Mouse (Mus musculus): Measurements from ENCODE around the gene Tas2r137. TPM values are rescaled to one million over a fixed set of nuclear protein-coding genes. Genes with fewer than 3 reads are reported as not detected.

Gene Tas2r137
- total RNA-seq (2021): not detected in 2 replicates
- long read RNA-seq, experiment 1: 0 reads
- long read RNA-seq, experiment 2: 0 reads

DNA sequence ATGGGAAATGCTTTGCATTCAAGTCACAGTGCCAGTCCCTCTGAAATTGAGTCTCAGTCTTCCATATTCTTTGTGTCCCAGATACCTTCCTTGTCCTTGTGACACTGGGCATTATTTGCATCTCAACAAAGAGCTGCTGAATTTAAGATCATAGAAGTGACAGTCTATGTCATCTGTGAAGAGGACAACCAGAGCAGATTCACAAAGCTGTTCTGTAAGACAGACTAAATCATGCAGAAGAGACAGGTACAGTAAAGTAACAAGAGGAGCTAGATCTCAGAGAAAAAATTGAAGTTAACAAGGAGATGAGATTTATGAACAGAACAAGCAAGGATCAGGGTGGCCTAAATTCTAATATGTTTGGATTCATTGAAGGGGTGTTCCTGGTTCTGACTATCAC lies at the start of gene Tas2r137:
TSS of gene Tas2r137 (plus strand) at position 301 of the 400 bp plus-strand sequence.
- no peak for DNase-seq

DNA sequence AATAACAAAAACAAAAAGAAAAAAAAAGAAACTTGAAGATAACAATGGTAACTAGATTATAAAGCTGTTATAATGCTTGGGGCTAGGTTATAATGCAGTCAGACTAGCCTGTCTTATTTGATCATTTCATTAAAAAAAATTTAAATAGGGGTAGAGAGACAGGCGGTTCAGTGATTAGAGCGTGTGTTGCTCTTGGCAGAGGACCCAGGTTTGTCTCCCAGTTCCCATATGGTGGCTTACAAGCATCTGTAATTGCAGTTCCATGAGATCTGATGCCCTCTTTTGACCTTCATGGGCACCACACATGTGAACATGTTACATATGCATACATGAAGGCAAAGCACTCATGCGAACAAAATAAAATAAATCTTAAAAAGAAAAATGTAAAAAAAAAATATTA lies 49.8 kb upstream of the Tas2r137 start:
- no peak for DNase-seq

DNA sequence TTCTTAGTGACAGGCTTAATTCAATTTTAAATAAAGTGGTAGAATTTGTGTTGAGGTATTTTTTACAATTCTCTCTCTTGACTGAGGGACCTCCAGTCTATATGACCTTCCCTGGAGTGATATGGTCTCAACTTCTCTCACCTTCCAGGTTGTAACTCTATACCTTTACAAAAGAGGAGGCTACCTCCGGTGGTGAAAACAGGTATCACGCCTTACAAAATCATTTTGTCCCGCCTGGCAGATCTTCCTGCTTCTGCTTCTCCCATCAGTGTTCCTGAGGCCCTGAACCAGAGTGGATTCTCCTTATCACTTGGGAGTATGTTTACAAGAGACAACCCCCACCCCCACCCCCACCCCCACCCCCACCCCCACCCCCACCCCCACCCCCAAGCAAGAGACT lies 49.3 kb upstream of the Tas2r137 start:
- DNase-seq: no peak

DNA sequence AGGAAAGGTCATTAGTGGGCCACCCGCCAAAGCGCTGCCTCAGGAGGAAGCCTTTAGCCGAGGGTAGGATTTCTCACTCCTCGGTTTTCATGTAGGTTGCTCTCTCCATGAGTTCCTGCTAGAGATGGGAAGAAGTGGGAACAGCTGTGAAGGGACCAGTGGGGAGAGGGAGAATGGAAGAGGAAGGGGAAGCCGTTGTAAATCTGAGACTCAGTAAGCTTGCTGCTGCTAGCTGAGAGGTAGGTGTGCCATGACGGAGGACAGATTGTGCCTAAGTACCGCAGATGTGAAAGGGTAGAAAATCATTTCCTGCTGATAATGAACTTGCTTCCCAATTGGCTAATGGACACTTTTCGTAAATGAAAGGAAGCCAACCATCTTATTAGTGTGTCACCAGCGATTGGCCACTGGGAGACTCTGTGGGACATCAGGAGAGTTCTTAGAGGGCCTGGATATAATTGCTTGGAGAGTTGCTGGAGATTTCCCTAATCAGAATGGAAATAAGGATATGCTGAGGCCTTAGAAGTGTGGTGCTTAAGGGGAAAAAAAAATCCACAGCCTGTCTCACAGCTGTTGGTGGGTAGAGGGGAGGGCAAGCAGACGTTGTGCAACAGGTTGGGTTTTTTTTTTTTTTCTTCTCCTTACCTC lies 47.6 kb upstream of the Tas2r137 start:
- DNase-seq: no peak

DNA sequence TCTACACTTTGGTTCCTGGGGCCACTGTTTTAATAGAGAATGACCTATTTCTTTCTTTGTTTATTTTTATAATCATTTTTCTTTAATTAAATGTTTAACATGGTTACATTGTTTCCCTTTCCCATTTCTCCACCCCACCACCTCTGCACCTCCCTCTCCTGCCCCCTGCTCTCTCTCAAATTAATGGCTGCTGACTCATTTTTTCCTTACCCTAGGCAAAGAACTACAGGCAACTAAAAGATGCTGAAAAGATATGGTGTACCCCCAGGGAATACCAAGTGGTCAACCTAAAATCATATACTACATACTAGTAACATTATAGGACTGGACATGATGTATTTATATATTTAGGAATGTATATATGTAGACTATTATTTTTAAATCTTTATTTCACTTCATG lies 42.4 kb upstream of the Tas2r137 start:
- DNase-seq: no peak

DNA sequence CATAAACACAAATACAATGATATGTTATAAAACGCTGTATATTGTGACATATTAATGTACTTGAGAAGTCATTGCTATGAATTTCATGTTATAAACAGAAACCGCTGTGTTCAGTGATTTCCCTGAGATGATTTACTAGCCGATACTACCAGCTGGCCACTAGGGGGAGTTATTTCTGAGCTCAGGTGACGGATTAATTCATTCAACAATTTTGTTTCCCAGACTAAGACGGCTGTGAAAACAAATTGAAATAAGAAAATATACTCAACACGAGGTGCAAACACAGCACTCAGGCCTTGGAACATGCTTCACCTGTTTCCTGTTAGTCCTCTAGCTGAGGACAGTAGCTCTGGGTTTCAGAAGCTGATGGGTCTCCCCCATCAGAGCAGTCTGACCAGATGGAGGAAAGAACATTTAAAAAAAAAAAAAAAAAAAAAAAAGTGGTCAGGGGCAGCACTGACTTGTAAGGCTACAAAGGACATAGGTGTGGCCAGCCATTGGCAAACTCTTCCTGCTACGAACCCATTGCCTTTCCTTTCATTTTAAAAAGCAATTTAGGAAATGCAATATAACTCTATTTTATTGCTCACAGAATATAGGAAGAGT lies 36.5 kb upstream of the Tas2r137 start:
- peak; percentile 27 for DNase-seq

DNA sequence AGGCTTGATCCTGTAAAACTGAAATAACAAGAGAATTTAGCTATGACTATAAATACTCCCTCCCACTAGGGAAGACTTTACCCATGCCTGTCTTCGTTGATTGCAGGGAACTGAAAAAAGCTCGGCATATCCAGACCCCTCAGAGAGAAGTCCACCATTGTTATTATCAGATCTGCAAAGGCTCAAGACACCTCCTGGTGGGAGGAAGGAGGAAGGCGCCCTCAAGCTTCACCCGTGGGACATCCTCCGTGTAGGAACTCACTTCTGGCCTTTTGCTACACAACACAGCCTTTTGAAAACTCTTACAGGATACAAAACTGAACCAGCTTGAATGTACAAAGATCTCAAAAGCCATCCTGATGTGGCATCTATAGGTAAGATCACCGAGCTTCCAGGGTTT lies 25.3 kb upstream of the Tas2r137 start:
- DNase-seq: no peak

DNA sequence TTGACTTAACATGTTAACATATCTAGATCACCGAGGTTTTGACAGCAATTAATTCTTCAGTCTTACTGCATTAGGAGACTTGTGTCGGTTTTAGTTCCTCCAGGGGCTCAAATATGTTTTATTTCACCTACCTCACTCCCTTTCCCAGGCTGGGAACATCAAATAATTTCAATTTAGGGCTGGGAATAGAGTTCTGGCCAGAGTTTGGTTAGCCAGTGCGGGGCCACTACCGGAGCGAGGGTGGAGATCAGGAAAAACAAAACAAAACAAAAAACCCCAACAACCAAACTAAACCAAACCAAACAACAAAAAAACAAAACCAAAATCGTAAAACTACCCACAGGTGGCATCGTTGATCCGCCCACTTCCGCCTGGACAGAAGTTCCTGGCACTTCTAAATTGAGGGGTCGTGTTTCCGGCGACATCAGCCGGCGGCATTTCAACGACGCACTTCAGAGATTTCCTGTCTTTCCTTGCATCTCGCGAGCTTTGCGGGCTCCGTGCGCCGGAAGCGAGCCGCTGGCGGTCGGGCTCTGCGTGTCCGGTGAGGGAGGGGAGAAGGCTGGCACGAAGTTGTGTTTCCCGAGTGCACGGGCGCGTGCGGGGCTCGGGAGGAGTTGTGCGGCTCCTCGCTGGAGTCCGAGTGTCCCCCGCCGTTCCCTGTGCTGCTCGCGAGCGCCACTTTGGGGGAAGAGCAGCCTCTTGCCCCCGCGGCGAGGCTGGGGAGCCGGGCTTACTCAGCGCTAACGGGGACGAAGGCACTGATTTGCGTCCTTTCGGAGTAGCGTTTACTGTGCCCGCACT lies 19.9 kb upstream of the Tas2r137 start, which contains the start of gene Ssbp1:
TSS of gene Ssbp1 (plus strand) at position 437 of the 804 bp plus-strand sequence.
- DNase-seq: peak; percentile 95

DNA sequence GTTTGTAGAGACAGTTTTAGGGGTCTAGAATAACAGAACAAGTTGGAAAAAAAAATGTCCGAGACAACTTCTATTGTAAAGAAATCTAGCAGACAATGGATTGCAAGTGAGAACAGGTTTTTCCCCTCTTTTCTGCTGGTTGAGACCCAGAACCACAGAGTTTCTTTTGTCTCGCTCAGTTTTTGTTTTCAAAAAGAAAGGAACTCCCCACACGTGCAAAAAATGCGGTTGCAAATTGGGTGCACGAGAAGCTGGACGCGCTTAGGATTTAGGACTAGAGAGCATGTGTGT lies 19.4 kb upstream of the Tas2r137 start:
- DNase-seq: peak; percentile 6

DNA sequence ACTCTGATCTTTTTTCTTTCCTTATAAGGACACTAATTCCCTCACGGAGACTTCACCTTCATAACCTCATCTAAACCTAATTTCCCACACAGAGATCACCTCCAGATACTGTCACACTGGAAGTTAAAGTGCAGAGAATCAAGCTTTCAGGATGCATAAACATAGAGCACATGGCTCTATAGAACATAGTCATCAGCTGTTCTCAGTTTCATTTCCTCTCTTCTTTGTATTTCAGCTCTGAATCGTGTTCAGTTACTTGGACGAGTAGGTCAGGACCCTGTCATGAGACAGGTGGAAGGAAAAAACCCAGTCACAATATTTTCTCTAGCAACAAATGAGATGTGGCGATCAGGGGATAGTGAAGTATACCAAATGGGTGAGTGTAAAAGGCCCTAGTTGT lies 14.9 kb upstream of the Tas2r137 start:
- DNase-seq: no peak

DNA sequence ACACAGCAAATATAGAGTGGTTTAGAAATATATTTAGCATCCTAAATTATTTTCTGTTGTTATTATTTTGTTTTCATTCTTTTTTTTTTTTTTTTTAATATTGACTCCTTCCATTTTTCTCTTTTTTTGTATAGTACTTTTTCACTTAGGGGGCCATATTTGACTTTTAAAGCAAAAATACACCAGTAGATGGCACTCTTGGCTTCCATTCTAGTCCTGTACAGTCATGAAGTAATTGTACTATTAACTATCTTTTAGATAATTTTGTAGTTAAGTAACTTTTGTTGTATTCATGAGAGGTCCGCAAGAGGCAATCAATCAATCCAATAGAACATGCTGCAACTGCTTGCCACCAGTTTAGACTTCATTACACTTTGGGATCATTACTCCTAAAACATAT lies 11.3 kb upstream of the Tas2r137 start:
- no peak for DNase-seq

DNA sequence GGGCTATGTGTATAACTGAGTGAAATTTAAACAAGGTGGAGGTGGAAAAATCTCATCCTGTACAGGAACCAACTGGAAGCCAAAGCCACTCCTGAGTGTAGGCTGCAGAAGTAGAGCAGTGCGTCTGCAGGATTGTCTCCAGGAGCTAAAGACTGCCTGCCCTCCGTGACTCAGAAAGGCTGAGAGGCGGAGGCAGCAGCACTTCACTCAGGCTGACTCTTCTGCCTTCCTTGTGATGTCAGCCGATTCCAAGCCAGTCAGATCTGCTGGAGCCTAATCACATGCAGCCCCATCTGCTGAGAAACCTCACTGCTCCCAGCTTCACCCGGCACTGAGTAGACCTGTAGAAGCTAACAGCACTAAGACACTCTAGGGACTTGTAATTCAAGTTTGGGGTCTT lies 8.7 kb upstream of the Tas2r137 start:
- no peak for DNase-seq

DNA sequence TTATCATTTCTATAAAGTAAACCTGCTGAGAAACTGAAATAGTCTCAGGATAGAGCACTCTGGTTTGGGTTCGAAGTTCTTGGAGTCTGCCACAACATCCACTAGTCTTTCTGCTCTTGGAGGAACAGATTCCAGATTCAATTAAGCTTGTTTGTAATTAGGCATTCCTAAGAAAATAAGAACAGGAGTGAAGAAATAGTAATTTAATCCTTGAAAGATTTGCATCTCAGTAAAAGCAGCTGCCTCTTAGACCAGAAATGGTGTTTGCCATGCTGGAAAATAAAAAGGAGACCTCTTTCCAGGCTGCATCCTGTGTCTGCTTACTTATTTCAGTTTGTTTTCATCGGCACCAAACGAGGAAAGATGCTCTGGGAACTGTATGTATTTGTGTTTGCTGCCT lies 2.2 kb downstream of the Tas2r137 start, which contains the start of gene Tas2r108:
TSS of gene Tas2r108 (plus strand) at position 301 of the 400 bp plus-strand sequence.
- no peak for DNase-seq

DNA sequence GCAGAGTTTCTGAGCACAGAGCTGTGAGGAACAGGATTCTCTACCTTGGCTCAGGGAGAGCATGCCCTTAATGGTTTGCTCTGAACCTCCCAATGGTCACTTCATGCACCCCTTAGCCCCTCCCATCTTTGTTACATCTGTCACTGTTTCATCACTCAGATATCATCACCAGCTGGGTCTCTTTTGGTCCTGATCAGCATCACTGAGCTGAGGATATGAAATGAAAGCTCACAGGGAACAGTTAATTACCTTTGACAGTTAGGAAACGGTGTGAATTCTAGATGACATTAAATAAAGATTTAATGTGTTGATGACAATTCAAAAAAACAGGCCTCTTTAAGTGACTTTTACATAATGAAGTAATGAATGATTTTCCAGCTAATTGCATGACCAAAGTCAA lies 28.4 kb downstream of the Tas2r137 start, which contains the start of gene Prss37:
TSS of gene Prss37 (minus strand) at position 101 of the 400 bp plus-strand sequence.
- no peak for DNase-seq

Other genes with a start within 250 kb of the Tas2r137 start
- 35.9 and 36.3 TPM in 2 replicates for gene Agk, start 166.1 kb upstream of the Tas2r137 start, total RNA-seq (2021)
- gene E330009J07Rik, start 55.1 kb upstream of the Tas2r137 start, total RNA-seq (2021): 14.3 and 17.9 TPM in 2 replicates
- not detected in 2 replicates for gene Wee2, start 52.1 kb upstream of the Tas2r137 start, total RNA-seq (2021)
- gene Ssbp1, start 19.9 kb upstream of the Tas2r137 start, total RNA-seq (2021): 59.2 and 74.6 TPM in 2 replicates
- not detected in 2 replicates for gene Tas2r108, start 2.3 kb downstream of the Tas2r137 start, total RNA-seq (2021)
- gene Prss37, start 28.3 kb downstream of the Tas2r137 start, total RNA-seq (2021): not detected in 2 replicates
- gene Olfr461, start 63.8 kb downstream of the Tas2r137 start, total RNA-seq (2021): not detected in 2 replicates
- gene Olfr460, start 78.3 kb downstream of the Tas2r137 start, total RNA-seq (2021): not detected in 2 replicates
- gene Clec5a, start 94.6 kb downstream of the Tas2r137 start, total RNA-seq (2021): 0.41 and 0.45 TPM in 2 replicates
- gene Tas2r138, start 122.1 kb downstream of the Tas2r137 start, total RNA-seq (2021): not detected in 2 replicates
- gene Mgam, start 137.6 kb downstream of the Tas2r137 start, total RNA-seq (2021): 0.94 and 10.5 TPM in 2 replicates